Mouse (Mus musculus) heart, postnatal 0 days (tissue): ENCODE results near the gene H2afv. TPM values are rescaled to one million over a fixed set of nuclear protein-coding genes. Genes with fewer than 3 reads are reported as not detected.

Experiments used
- ATAC-seq: fragments of 200-750 bp; cut with Nextera tagmentation; 2 replicates; pipeline ENCODE4 v1.8.0; 2017; ENCODE audit warnings: low read depth, moderate number of reproducible peaks, moderate library complexity; ENCODE audit not compliant: insufficient read depth
- DNase-seq: peaks from one replicate; pipeline ENCODE4 v3.0.0-alpha.2; 2016; ENCODE audit warnings: low spot score
- H3K27ac ChIP-seq: fragments of 300-500 bp; sonication (generic); 2 replicates; pipeline ENCODE4 v1.5.1; 2014; ENCODE audit warnings: low read depth, mild to moderate bottlenecking
- H3K27me3 ChIP-seq: fragments of 300-500 bp; sonication (generic); 2 replicates; pipeline ENCODE4 v1.6.1; 2014; ENCODE audit warnings: low read length, mixed read lengths; ENCODE audit not compliant: control insufficient read depth, insufficient read depth
- H3K36me3 ChIP-seq: fragments of 300-500 bp; sonication (generic); replicated peaks from 2 replicates; pipeline ENCODE4 v1.6.1; 2014; ENCODE audit warnings: low read length, mixed read lengths; ENCODE audit not compliant: control insufficient read depth, insufficient read depth
- H3K4me1 ChIP-seq: fragments of 300-500 bp; sonication (generic); 2 replicates; pipeline ENCODE4 v1.6.1; 2014; ENCODE audit warnings: antibody characterized with exemption; ENCODE audit not compliant: control insufficient read depth, insufficient read depth
- H3K4me2 ChIP-seq: fragments of 300-500 bp; sonication (generic); 2 replicates; pipeline ENCODE4 v1.6.1; 2014; ENCODE audit warnings: low read depth, mild to moderate bottlenecking, low read length, moderate library complexity
- H3K4me3 ChIP-seq: fragments of 300-500 bp; sonication (generic); 2 replicates; pipeline ENCODE4 v1.5.1; 2014; ENCODE audit warnings: low read depth, low read length
- H3K9ac ChIP-seq: fragments of 300-500 bp; sonication (generic); replicated peaks from 2 replicates; pipeline ENCODE4 v1.6.1; 2014; ENCODE audit warnings: low read depth, low read length, mixed read lengths
- H3K9me3 ChIP-seq: fragments of 300-500 bp; sonication (generic); replicated peaks from 2 replicates; pipeline ENCODE4 v1.6.1; 2016; ENCODE audit warnings: low read length; ENCODE audit not compliant: control insufficient read depth
- CTCF ChIP-seq: IDR thresholded peaks from 2 replicates; pipeline ENCODE4 v1.5.1; 2016; ENCODE audit warnings: antibody characterized with exemption, control low read depth, low read depth
- EP300 ChIP-seq: IDR thresholded peaks from 2 replicates; pipeline ENCODE4 v1.6.1; 2016; ENCODE audit warnings: antibody characterized with exemption, low read depth
- WGBS: fragments of 180-500 bp; shearing (Covaris S2); extraction: QIAGEN DNeasy Blood & Tissue Kit; methylation state at CpG from one replicate; pipeline ENCODE4 v1.1.7; 2014; 5-methylcytosine and 5-hydroxymethylcytosine counted together
- microRNA-seq: library from miRNA; unstranded; fragments of <30 nt; microRNA quantifications from one replicate; pipeline ENCODE4, GENCODE M21; 2016
- polyA plus RNA-seq: library from polyadenylated mRNA; unstranded; fragments of >200 nt; fragmentation: Nextera tagmentation; extraction: Ambion mirVana; gene quantifications from 2 replicates; pipeline ENCODE4 v1.2.1, GENCODE M21; 2015
- total RNA-seq: library from RNA; depleted of rRNA; stranded (reverse); fragments of >200 nt; gene quantifications from 2 replicates; pipeline ENCODE4 v1.2.3, GENCODE M21; 2014; ENCODE audit warnings: low replicate concordance; rRNA removed

Gene H2afv
- total and polyA plus RNA-seq, 2 experiments from 2014 or later = 106 to 213 TPM

DNA sequence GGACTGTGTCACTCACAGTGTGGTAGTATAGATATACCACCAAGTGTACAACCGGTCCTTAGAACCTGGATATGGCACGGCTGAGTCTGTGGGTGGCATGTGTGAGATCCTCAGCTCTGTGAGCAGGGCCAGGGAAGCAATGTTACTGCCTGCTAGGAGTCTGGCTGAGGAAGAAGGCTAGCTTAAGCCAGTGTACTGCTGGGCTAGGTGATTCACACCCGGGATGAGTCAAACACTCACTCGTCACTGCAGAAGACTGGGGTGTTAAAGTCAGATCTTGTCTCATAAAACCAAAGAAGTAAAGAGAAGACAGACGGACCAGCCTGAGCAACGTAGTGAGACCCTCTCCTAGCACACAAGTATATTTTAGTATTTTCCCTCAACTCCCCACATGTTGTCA lies 63.3 kb downstream of the H2afv start:
- Histone ChIP-seq H3K4me3 (no peak overlapping the region), H3K27ac (no peak overlapping the region), H3K9ac (no peak overlapping the region), H3K27me3 (no peaks in the 10 kb centered on the region), H3K9me3 (no peaks in the 10 kb centered on the region), H3K4me2 (no peak overlapping the region), H3K4me1 (no peaks in the 10 kb centered on the region), H3K36me3 (no peaks in the 10 kb centered on the region)
- TF ChIP-seq EP300 (no peak), CTCF (no peak)
- DNase-seq (no peak), ATAC-seq (no peak)
- WGBS = 77% methylated on average over 6 of the region's 6 CpGs

Small RNA genes within 50 kb of the gene (microRNA-seq; reads per million reads assigned to microRNA genes)
- gene Gm22123 (not detected), gene Mir7651 (0.89 reads per million)

Other genes starting within 250 kb of the H2afv start
- not detected in 2 replicates for gene A730071L15Rik, start 244.4 kb downstream of the H2afv start, total RNA-seq
- 0.30 and 0.41 TPM in 2 replicates for gene A730071L15Rik, start 244.4 kb downstream of the H2afv start, polyA plus RNA-seq
- 37.0 and 37.8 TPM in 2 replicates for gene Nudcd3, start 244.0 kb downstream of the H2afv start, total RNA-seq
- 25.0 and 29.2 TPM in 2 replicates for gene Nudcd3, start 244.0 kb downstream of the H2afv start, polyA plus RNA-seq
- gene Npc1l1, start 214.3 kb downstream of the H2afv start, total RNA-seq = not detected in 2 replicates
- gene Npc1l1, start 214.3 kb downstream of the H2afv start, polyA plus RNA-seq = 0.04 TPM in 1 of 2 replicates, not detected in the other
- 45.5 and 46.1 TPM in 2 replicates for gene Ddx56, start 176.7 kb downstream of the H2afv start, total RNA-seq
- 41.2 and 41.4 TPM in 2 replicates for gene Ddx56, start 176.7 kb downstream of the H2afv start, polyA plus RNA-seq
- 93.4 and 124 TPM in 2 replicates for gene Tmed4, start 169.6 kb downstream of the H2afv start, total RNA-seq
- 83.7 and 90.5 TPM in 2 replicates for gene Tmed4, start 169.6 kb downstream of the H2afv start, polyA plus RNA-seq
- gene Ogdh, start 152.8 kb downstream of the H2afv start, total RNA-seq = 412 and 435 TPM in 2 replicates
- gene Ogdh, start 152.8 kb downstream of the H2afv start, polyA plus RNA-seq = 328 and 338 TPM in 2 replicates
- gene Zmiz2, start 55.4 kb downstream of the H2afv start, total RNA-seq = 42.3 and 45.4 TPM in 2 replicates
- gene Zmiz2, start 55.4 kb downstream of the H2afv start, polyA plus RNA-seq = 6.9 and 7.0 TPM in 2 replicates
- 2,268 and 2,353 TPM in 2 replicates for gene Ppia, start 29.0 kb downstream of the H2afv start, total RNA-seq
- gene Ppia, start 29.0 kb downstream of the H2afv start, polyA plus RNA-seq = 3,654 and 3,756 TPM in 2 replicates
- 40.4 and 48.4 TPM in 2 replicates for gene Purb, start 31.5 kb upstream of the H2afv start, total RNA-seq
- gene Purb, start 31.5 kb upstream of the H2afv start, polyA plus RNA-seq = 18.4 and 22.0 TPM in 2 replicates
- gene Myo1g, start 76.5 kb upstream of the H2afv start, total RNA-seq = 0.65 and 1.6 TPM in 2 replicates
- gene Myo1g, start 76.5 kb upstream of the H2afv start, polyA plus RNA-seq = 0.49 and 0.56 TPM in 2 replicates
- 54.4 and 56.9 TPM in 2 replicates for gene Ccm2, start 102.4 kb upstream of the H2afv start, total RNA-seq
- 38.4 and 41.9 TPM in 2 replicates for gene Ccm2, start 102.4 kb upstream of the H2afv start, polyA plus RNA-seq
- gene Nacad, start 161.6 kb upstream of the H2afv start, total RNA-seq = 0.95 and 2.5 TPM in 2 replicates
- 1.2 TPM in 2 replicates for gene Nacad, start 161.6 kb upstream of the H2afv start, polyA plus RNA-seq
- gene Tbrg4, start 181.6 kb upstream of the H2afv start, total RNA-seq = 62.5 and 82.9 TPM in 2 replicates
- gene Tbrg4, start 181.6 kb upstream of the H2afv start, polyA plus RNA-seq = 52.5 and 65.8 TPM in 2 replicates
- not detected in 2 replicates for gene Wap, start 194.2 kb upstream of the H2afv start, total RNA-seq
- not detected in 2 replicates for gene Wap, start 194.2 kb upstream of the H2afv start, polyA plus RNA-seq
- 4.6 and 16.9 TPM in 2 replicates for gene Ramp3, start 214.1 kb upstream of the H2afv start, total RNA-seq
- 5.0 TPM in 2 replicates for gene Ramp3, start 214.1 kb upstream of the H2afv start, polyA plus RNA-seq